In genomic region chr11:108893232-108893790, GRCm38 (mm10) we compare ENCODE assay signal across 22 mouse cellular contexts. TPM values are rescaled to one million over a fixed set of nuclear protein-coding genes. Genes with fewer than 3 reads are reported as not detected.
DNase-seq lines count a peak whose midpoint lies in the region; ATAC-seq and TF ChIP-seq lines count a peak whose summit lies in the region.
"Had no signal": no experiment of that assay in that cellular context is flagged by ENCODE, and none has a peak within 500 bp of the region (broad histone marks: within the 10 kb centered on the region; RNA-seq: fewer than 3 reads in every experiment).

No protein-coding gene starts in this region.

- TF ChIP-seq CTCF in gastrocnemius, adult 2 months (IDR thresholded peaks at IDR 0.05): no peak

- H3K9me3 ChIP-seq in heart, embryonic 10.5 days: no peaks in the 10 kb centered on the region
- H3K9me3 ChIP-seq in limb, embryonic 13.5 days: no peaks in the 10 kb centered on the region
- H3K9me3 ChIP-seq: heart, embryonic 15.5 days; lung, embryonic 15.5 days had no signal

- ATAC-seq in CD4-positive, CD25-positive, alpha-beta regulatory T cell, adult 4 months: peak; percentile 88
- ATAC-seq in activated CD4-positive, CD25-positive, alpha-beta regulatory T cell, adult 4 months: peak; percentile 64
- ATAC-seq in limb, embryonic 13.5 days (ENCODE audit: low FRiP score, low read depth): no peak
- ATAC-seq: hindbrain, postnatal 0 days had no signal

- H3K4me3 ChIP-seq in heart, embryonic 10.5 days: no peak overlapping the region
- H3K4me3 ChIP-seq in limb, embryonic 13.5 days: no peak overlapping the region
- H3K4me3 ChIP-seq in gastrocnemius, adult 2 months: no peak overlapping the region
- H3K4me3 ChIP-seq: heart, adult 2 months; heart, embryonic 15.5 days; lung, embryonic 15.5 days had no signal

- peak; percentile 59 for DNase-seq in heart, adult 11 months
- DNase-seq in heart, embryonic 10.5 days (ENCODE audit: low spot score): no peak
- no peak for DNase-seq in gastrocnemius, adult 2 months
- no peak for DNase-seq in right cerebral cortex, postnatal 4 days
- DNase-seq: adrenal gland, postnatal 36 days; cerebellum, adult 11-12 months; cerebellum, postnatal 25 days; heart, adult 2 months; heart, postnatal 4 days; kidney, adult 2 months; kidney, postnatal 25 days; layer of hippocampus, adult 9-11 months; lung, postnatal 4 days; thymus, postnatal 14 days had no signal

- no peak overlapping the region for H3K27ac ChIP-seq in heart, embryonic 10.5 days
- no peak overlapping the region for H3K27ac ChIP-seq in limb, embryonic 13.5 days
- H3K27ac ChIP-seq in gastrocnemius, adult 2 months: no peak overlapping the region
- H3K27ac ChIP-seq: heart, adult 2 months; heart, embryonic 15.5 days; liver, embryonic 14.5 days; lung, embryonic 15.5 days had no signal

- peak overlapping the region; percentile 30; the same call in 1 of the 2 replicates for H3K4me2 ChIP-seq in limb, embryonic 13.5 days (replicated peaks)
- H3K4me2 ChIP-seq: heart, embryonic 15.5 days; lung, embryonic 15.5 days had no signal

- intact Hi-C loops in gastrocnemius, adult 2 months (cut with DNase I): no loop called here

- WGBS in heart, embryonic 10.5 days: 46% methylated on average over 12 of the region's 12 CpGs
- 39% methylated on average over 12 of the region's 12 CpGs for WGBS in limb, embryonic 13.5 days

- H3K4me1 ChIP-seq in heart, embryonic 10.5 days: peaks cover 38% of the 10 kb centered on the region
- H3K4me1 ChIP-seq in limb, embryonic 13.5 days: peaks cover 58% of the 10 kb centered on the region

- H3K9ac ChIP-seq in limb, embryonic 13.5 days: no peak overlapping the region
- H3K9ac ChIP-seq: heart, embryonic 15.5 days; liver, embryonic 14.5 days; lung, embryonic 15.5 days had no signal

- H3K27me3 ChIP-seq in heart, embryonic 10.5 days (ENCODE audit: insufficient read depth, poor library complexity, severe bottlenecking): peaks cover 46% of the 10 kb centered on the region
- no peaks in the 10 kb centered on the region for H3K27me3 ChIP-seq in limb, embryonic 13.5 days
- H3K27me3 ChIP-seq: lung, embryonic 15.5 days had no signal

- H3K36me3 ChIP-seq in heart, embryonic 10.5 days: no peaks in the 10 kb centered on the region
- no peaks in the 10 kb centered on the region for H3K36me3 ChIP-seq in limb, embryonic 13.5 days
- H3K36me3 ChIP-seq: G1E; heart, embryonic 15.5 days; lung, embryonic 15.5 days had no signal

RNA-seq across cellular contexts. Expression of gene Axin2, which starts 26.8 kb away (rescaled TPM):
- polyA plus RNA-seq in heart, embryonic 10.5 days (2016; fragmentation: Nextera tagmentation; extraction: Ambion mirVana): 2.2 and 5.1 TPM in 2 replicates
- 10 to 100 TPM in 1 of 2 experiments, 1 to 10 TPM in 1; 4.4 to 10.5 TPM for polyA plus RNA-seq in CD4-positive, CD25-positive, alpha-beta regulatory T cell, adult 4 months (2017; shearing (Covaris generic))
- 10 to 100 TPM in 1 of 2 experiments, 1 to 10 TPM in 1; 7.7 to 12.7 TPM for polyA plus RNA-seq in activated CD4-positive, CD25-positive, alpha-beta regulatory T cell, adult 4 months (2017; shearing (Covaris generic))
- 18.1 and 19.7 TPM in 2 replicates for polyA plus RNA-seq in limb, embryonic 13.5 days (2015; fragmentation: Nextera tagmentation; extraction: Ambion mirVana)
- total RNA-seq in gastrocnemius, adult 2 months (2021): 1 to 10 TPM; 8.5 to 9.3 TPM
- total RNA-seq: G1E had no signal
- polyA plus RNA-seq: G1E had no signal
